Mouse (Mus musculus): Measurements from ENCODE around the gene Gp5.

Gp5 gene

GRCm38 (mm10) chr16:30290436-30290835 is 20.1 kb downstream of the Gp5 start:
- no peak for TF ChIP-seq GATA4 (IDR thresholded peaks at IDR 0.05; ENCODE audit: insufficient replicate concordance, low read length)

DNA sequence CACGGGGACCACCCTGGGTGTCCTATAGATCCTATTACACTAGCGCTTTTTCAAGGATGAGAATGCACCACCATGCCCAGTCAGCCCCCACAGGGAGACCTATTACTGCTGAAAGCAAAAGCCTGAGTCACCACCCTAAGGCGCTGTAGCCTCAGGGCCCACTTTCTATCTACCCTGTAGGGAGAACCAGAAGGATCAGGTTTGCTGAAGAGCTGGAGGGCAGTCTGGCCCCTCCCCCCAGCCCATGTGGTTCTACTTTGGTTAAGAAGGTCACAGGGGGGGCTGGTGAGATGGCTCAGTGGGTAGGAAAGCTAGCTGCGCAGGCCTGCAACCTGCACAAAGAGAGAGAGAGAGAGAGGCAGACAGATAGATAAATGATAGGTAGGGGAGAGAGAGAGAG is 24.9 kb downstream of the Gp5 start:
- no peak for TF ChIP-seq GATA4 (IDR thresholded peaks at IDR 0.05; ENCODE audit: insufficient replicate concordance, low read length)

GRCm38 (mm10) chr16:30283743-30284337 is 26.7 kb downstream of the Gp5 start:
- no peak for TF ChIP-seq GATA4 (IDR thresholded peaks at IDR 0.05; ENCODE audit: insufficient replicate concordance, low read length)

- TF ChIP-seq GATA4 (IDR thresholded peaks at IDR 0.05; ENCODE audit: insufficient replicate concordance, low read length), result no peak
These were observed 27.6 kb downstream of the Gp5 start, which contains the start of gene Lrrc15 for GRCm38 (mm10) chr16:30282844-30283495. Gene Lrrc15, minus strand, starts transcription at chr16:30283256.

GRCm38 (mm10) chr16:30280676-30281297 is 29.8 kb downstream of the Gp5 start:
- no peak for TF ChIP-seq GATA4 (IDR thresholded peaks at IDR 0.05; ENCODE audit: insufficient replicate concordance, low read length)

GRCm38 (mm10) chr16:30278406-30278805 is 32.2 kb downstream of the Gp5 start:
- no peak for TF ChIP-seq GATA4 (IDR thresholded peaks at IDR 0.05; ENCODE audit: insufficient replicate concordance, low read length)

DNA sequence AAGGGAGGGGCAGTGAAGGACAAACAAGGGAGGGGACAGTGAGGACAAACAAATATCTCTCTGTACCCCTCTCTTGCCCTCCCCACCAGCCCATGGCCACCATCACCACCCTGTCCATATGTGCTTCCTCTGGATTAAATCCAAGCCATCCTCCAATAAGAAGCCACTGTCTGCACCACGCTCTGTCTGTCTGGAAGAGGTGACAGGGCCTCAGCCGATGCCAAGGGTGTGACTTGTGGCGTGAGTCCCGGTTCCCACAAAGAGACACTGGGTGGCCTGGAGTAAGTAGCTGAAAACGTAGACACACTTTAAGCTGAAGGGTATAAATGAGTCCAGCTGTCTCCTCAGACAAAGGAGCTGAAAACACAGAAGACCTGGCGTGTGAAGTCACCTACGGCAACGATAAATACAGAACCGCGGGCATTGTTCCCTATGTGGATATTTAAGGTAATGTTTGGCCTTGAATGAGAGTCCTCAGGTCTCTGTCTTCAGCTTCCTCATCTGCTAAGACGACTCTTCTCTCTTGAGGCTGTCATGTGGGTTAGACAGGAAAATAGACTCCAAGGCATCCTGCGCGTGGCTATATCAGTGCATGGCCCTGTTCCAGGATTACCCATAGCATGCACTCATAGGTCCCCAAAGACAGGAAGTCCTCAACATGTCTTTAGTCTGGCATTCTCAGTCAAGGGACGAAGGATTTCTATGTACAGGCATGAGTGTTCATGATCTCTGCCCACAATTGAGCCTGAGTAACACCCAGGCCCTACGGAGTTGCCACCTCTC is 34.8 kb downstream of the Gp5 start:
- no peak for TF ChIP-seq GATA4 (IDR thresholded peaks at IDR 0.05; ENCODE audit: insufficient replicate concordance, low read length)

DNA sequence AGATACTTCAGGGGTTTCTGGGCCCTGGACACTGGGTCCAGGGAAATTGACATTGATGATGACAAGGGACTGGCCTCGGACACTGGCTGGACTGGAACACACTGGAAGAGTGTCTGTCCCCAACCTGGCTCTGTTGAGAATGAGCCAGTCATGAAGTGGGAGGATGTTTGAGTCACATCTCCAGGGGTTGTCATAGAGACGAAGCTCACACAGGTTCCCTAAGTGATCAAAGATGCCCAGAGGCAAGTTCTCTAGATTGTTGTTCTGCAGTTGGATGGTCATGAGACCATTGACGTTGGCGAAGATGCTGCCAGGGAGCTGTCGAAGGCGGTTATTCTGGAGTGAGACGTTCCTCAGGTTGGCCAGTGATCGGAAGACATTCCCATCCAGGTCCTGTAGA is 37.5 kb downstream of the Gp5 start:
- TF ChIP-seq GATA4 (IDR thresholded peaks at IDR 0.05; ENCODE audit: insufficient replicate concordance, low read length), result no peak

- no peak for TF ChIP-seq GATA4 (IDR thresholded peaks at IDR 0.05; ENCODE audit: insufficient replicate concordance, low read length)
These were observed 38.5 kb downstream of the Gp5 start for GRCm38 (mm10) chr16:30271941-30272595.

- TF ChIP-seq GATA4 (IDR thresholded peaks at IDR 0.05; ENCODE audit: insufficient replicate concordance, low read length), result no peak
These were observed 39.3 kb downstream of the Gp5 start for GRCm38 (mm10) chr16:30271223-30271761.

GRCm38 (mm10) chr16:30267359-30267758 is 43.2 kb downstream of the Gp5 start, which contains the start of gene Cpn2:
Gene Cpn2, minus strand, starts transcription at chr16:30267499.
- no peak for TF ChIP-seq GATA4 (IDR thresholded peaks at IDR 0.05; ENCODE audit: insufficient replicate concordance, low read length)

GRCm38 (mm10) chr16:30266561-30266960 is 44.0 kb downstream of the Gp5 start:
- TF ChIP-seq GATA4 (IDR thresholded peaks at IDR 0.05; ENCODE audit: insufficient replicate concordance, low read length), result no peak

- no peak for TF ChIP-seq GATA4 (IDR thresholded peaks at IDR 0.05; ENCODE audit: insufficient replicate concordance, low read length)
These were observed 45.0 kb downstream of the Gp5 start for GRCm38 (mm10) chr16:30265611-30266010.

- TF ChIP-seq GATA4 (IDR thresholded peaks at IDR 0.05; ENCODE audit: insufficient replicate concordance, low read length), result no peak
These were observed 47.4 kb downstream of the Gp5 start for GRCm38 (mm10) chr16:30263156-30263555.

DNA sequence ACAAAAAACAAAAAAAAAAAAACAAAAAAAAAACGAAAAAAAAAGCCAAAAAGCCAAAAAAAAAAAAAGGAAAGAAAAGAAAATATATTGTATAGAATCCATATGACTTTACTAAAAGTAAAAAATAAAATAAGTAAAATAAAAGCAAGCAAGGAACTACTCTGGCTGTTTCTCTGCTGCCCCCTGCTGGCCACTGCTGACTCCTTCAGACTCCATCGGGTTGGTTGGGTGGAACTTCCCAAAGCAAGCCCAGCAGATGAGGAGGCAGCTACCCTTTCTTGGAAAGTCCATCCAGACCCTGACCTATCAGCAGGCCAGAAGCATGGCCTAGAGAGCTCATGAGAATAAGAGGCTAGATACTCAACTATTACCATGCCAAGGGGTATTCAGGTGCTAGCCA is 47.9 kb downstream of the Gp5 start:
- no peak for TF ChIP-seq GATA4 (IDR thresholded peaks at IDR 0.05; ENCODE audit: insufficient replicate concordance, low read length)
